Mouse (Mus musculus) erythroblast, embryonic 14.5 days (primary cell): Measurements from ENCODE around the gene Ccl28.

Experiments
- GATA1 ChIP-seq: IDR thresholded peaks from 2 replicates; pipeline ENCODE4 v1.6.1; 2012; ENCODE audit warnings: low read length, inconsistent platforms, mixed read lengths
- TAL1 ChIP-seq: IDR thresholded peaks from 3 replicates; pipeline ENCODE4 v1.6.1; 2012; ENCODE audit warnings: low read length, inconsistent platforms, mixed read lengths

DNA sequence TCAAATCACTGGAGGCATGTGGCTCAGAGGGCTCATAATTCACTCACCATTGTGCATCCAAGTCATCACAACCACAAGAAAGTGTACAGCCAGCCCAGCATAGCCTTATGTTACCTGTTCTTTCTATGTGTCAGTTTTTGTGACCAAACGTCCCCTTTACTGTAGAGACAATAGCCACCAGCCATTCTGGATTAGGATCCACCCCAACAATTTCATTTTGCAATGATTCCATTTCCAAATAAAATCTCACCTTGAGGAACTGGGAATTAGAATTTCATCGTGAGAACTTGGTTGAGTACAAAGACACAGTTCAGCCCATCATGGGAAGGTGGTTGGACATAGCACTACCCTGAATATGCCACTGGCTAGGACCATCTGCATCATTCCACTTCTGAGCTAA, 32.6 kb downstream of the Ccl28 start:
- TF ChIP-seq GATA1 (no peak), TAL1 (no peak)
